Mouse (Mus musculus): ENCODE data around the gene Vasp. TPM values are rescaled to one million over a fixed set of nuclear protein-coding genes. Genes with fewer than 3 reads are reported as not detected.

Gene Vasp
- total RNA-seq, 4 experiments from 2014 or later, result 17.4 to 26.8 (median 19.5) TPM

DNA sequence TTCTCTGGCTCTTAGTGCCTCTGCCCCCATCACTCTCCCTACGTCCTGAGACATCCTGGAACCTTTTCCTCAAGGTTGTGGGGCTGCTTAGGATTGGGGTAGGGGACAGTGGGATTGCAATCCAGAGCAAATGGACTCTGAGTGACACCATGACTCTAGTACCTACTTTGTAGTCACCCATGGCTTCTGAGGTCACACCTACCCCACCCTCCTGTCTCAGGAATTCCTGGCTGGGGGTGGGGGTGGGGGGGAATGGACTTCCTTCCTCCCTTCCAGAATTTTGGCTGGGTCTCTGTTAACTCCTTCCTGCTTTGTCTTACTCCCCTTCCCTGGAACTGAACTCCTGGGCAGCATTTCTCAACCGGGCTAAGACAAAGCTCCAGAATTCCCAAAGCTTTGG is 58.2 kb downstream of the Vasp start:
- DNase-seq (ENCODE audit: low spot score in 2 of 2), result no peak

DNA sequence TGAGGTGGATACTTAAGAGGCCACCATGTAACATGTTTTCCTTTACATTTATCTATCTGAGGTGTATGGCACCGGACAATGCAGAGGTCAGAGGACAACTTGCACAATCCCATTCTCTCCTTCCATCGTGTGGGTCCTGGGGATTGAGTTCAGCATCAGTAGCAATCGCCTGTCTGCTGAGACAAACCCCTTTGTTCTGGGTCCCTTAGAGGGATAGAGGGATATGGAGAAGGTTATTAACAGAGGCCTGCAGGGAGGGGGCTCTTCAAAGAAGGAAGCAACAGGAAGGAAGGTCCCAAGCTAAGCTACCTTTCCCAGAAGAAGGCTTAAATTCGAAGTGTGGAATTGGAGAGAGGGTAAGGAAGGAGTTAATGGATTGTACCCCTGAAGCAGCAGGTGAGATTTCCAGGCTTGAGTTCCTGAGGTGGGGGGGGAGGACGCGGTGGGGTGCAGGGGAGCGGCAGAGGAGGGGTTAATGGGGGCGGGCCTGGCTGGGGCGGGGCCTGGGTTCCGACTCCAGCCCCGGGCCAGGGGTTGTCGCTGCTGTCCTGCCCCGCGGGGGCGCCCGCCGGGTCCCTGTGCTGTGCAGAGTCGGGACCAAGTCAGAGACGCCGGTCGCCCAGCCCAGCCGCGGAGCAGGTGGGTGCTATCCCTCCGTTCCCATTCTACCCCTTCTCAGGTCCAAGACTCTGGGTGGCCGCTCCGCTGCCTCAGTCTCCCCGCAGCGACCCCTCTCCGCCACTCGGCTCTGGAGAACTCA is 59.4 kb downstream of the Vasp start, which contains the start of gene Gpr4:
Gene Gpr4 (plus strand): TSS at position 543 of the 760 bp plus-strand sequence.
- DNase-seq (ENCODE audit: low spot score in 2 of 2), result no peak

DNA sequence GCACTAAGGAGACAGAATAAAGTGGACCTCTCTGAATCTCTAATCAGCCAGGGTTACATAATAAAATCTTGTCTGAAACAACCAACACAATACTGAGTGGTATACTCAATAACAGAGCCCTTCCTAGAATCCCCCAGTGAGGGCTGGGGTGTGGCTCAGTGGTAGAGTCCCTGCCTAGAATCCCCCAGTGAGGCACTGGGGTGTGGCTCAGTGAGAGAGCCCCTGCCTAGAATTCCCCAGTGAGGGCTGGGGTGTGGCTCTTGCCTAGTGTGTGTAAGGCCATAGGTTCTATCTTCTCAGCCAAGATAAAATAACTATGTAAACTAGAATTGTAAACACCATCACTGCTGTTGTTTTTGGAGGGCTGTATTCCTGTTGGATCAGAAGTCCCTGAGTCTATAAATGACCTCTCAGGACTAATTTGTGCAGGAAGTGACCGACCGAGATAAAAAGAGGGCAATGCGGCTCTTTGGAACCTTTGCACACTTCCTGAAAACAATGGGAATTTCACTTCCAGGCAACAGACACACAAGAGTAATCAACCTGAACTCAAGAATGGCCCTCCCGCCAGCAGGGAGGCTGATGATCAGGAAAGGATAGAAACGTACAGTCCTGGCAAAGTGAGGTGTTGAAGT is 60.5 kb downstream of the Vasp start:
- no peak for DNase-seq (ENCODE audit: low spot score in 2 of 2)

DNA sequence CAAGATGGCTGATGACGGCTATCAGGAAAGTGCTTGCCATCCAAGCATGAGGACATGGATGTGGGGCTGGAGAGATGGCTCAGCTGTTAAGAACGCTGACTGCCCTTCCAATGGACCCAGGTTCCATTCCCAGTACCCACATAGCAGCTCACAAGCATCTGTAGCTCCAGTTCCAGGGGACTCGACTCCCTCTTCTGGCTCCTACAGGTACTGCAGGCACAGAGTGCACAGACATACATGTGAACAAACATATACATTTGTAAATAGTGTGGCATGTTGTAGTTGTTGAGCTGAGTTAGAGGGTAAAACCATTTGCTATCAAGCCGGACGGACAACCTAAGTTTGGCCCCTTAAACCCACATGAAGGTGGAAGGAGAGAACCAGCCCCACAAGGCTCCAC is 61.6 kb downstream of the Vasp start:
- no peak for DNase-seq (ENCODE audit: low spot score in 2 of 2)

DNA sequence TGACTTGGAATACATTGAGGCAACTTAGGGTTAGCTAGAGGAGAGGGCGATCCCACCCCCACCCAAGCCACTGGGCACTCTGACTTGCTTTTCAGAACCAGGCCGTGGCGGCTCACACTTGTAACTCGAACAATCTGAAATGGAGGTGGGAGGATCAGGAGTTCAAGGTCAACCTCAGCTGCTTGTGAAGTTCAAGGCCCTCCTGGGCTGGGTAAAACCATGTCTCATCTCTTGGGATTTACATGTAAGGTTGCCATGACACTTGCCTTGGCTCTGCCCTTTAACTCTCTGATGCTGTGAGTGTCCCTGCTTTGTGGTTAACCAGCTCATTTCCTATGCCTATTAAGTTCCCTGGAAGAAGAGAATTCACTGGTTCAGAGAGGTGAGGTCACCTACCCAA is 62.1 kb downstream of the Vasp start:
- no peak for DNase-seq (ENCODE audit: low spot score in 2 of 2)

DNA sequence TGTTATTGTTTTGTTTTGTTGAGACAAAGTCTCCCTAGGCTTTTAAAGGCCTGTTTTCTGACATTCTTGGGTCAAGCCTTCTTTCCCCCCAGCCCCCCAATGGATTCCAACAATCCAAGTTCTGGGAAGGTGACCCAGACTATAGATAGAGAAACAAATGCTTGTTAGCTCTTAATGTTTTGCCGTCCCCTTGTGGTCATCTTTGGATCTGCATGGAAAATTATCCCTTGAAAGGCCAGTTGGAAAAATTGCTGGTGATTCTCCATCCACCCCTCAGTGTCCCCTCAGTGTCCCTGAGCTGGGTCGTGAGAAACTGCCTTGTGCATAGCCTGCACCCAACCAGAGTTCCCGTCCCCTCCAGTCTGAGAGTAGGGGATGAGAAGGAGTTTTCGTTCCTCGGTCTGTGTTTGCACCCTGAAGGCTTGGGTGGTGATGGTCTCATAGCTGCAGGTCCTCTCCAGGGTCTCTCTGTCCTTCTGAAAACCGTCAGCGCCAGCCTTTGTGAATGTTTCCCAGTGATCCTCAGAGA is 62.6 kb downstream of the Vasp start:
- peak in 1 of 2 experiments; percentile 33 for DNase-seq (ENCODE audit: low spot score in 2 of 2)

DNA sequence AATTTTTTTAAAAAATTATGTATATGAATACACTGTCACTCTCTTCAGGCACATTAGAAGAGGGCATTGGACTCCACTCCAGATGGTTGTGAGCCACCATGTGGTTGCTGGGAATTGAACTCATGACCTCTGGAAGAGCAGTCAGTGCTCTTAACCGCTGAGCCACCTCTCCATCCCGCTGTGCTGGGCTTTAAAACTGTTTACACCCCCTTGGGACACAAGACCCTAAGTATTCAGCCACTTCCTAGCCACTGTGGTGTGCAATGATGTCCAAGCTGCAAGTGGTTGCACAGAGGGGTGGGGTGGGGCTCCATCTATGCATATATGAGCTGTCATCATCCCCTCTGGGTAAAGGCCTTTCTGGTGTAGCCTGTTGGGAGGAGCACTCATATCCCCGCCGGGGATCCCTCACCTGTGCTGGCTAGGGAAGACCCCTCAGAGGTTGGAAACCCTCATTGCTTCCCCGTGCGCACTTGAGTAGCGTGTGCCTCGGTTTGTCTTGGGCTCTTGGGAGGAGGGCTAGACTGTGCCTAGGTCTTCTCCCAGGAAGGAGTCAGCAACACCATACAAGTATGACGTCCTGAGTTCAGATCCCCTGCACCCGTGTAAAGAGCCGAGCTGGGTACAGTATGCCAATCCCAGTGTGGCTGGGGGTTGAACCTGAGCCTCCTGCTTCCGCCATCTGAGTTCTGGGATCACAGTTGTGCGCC is 63.3 kb downstream of the Vasp start:
- DNase-seq (ENCODE audit: low spot score in 2 of 2), result no peak

Other genes starting within 250 kb of the Vasp start
- gene Foxa3, start 248.3 kb downstream of the Vasp start, total RNA-seq (2022), result not detected
- 100 to 1,000 TPM; 100 to 113 (median 109) TPM for gene Sympk, start 247.4 kb downstream of the Vasp start, total RNA-seq (2022)
- under 1 TPM in 2 of 4 experiments, not detected in 2; 0.41 to 0.61 TPM for gene Rsph6a, start 217.1 kb downstream of the Vasp start, total RNA-seq (2022)
- gene Dmwd, start 195.6 kb downstream of the Vasp start, total RNA-seq (2022), result 100 to 1,000 TPM; 136 to 144 (median 141) TPM
- 10 to 100 TPM; 35.6 to 55.8 (median 45.3) TPM for gene Dmpk, start 188.0 kb downstream of the Vasp start, total RNA-seq (2022)
- 1 to 10 TPM; 2.0 to 3.7 (median 3.6) TPM for gene Six5, start 177.2 kb downstream of the Vasp start, total RNA-seq (2022)
- under 1 TPM; 0.18 to 0.57 (median 0.31) TPM for gene Gm4969, start 153.4 kb downstream of the Vasp start, total RNA-seq (2022)
- gene Fbxo46, start 152.0 kb downstream of the Vasp start, total RNA-seq (2022), result 10 to 100 TPM; 13.3 to 15.1 (median 14.4) TPM
- 10 to 100 TPM; 18.6 to 20.9 (median 20.4) TPM for gene Qpctl, start 122.5 kb downstream of the Vasp start, total RNA-seq (2022)
- 10 to 100 TPM; 75.6 to 82.3 (median 78.2) TPM for gene Snrpd2, start 122.1 kb downstream of the Vasp start, total RNA-seq (2022)
- 1 to 10 TPM; 1.0 to 1.5 (median 1.2) TPM for gene Gipr, start 105.7 kb downstream of the Vasp start, total RNA-seq (2022)
- 100 to 1,000 TPM; 156 to 198 (median 171) TPM for gene Eml2, start 95.4 kb downstream of the Vasp start, total RNA-seq (2022)
- gene Gpr4, start 59.3 kb downstream of the Vasp start, total RNA-seq (2022), result 1 to 10 TPM; 1.3 to 2.7 (median 1.8) TPM
- 10 to 100 TPM; 33.8 to 45.7 (median 40.7) TPM for gene Opa3, start 43.5 kb downstream of the Vasp start, total RNA-seq (2022)
- gene Ppm1n, start 8.2 kb upstream of the Vasp start, total RNA-seq (2022), result under 1 TPM in 1 of 4 experiments, not detected in 3; 0.28 TPM
- gene Rtn2, start 10.8 kb upstream of the Vasp start, total RNA-seq (2022), result 10 to 100 TPM; 76.6 to 96.7 (median 85.4) TPM
- gene Fosb, start 38.2 kb upstream of the Vasp start, total RNA-seq (2022), result 10 to 100 TPM in 3 of 4 experiments, 1 to 10 TPM in 1; 5.4 to 13.8 (median 10.7) TPM
- 10 to 100 TPM; 41.9 to 47.8 (median 43.2) TPM for gene Ercc1, start 73.0 kb upstream of the Vasp start, total RNA-seq (2022)
- 10 to 100 TPM; 18.3 to 20.2 (median 19.0) TPM for gene Cd3eap, start 87.7 kb upstream of the Vasp start, total RNA-seq (2022)
- 1 to 10 TPM; 5.7 to 9.2 (median 8.1) TPM for gene Ppp1r13l, start 87.9 kb upstream of the Vasp start, total RNA-seq (2022)
- 10 to 100 TPM; 36.0 to 41.5 (median 37.7) TPM for gene Ercc2, start 110.2 kb upstream of the Vasp start, total RNA-seq (2022)
- 1 to 10 TPM; 3.7 to 8.4 (median 6.9) TPM for gene Klc3, start 132.3 kb upstream of the Vasp start, total RNA-seq (2022)
- gene Ckm, start 133.0 kb upstream of the Vasp start, total RNA-seq (2022), result 1 to 10 TPM in 1 of 4 experiments, under 1 TPM in 1, not detected in 2; 0.18 to 4.8 TPM
- 100 to 1,000 TPM in 1 of 4 experiments, 10 to 100 TPM in 3; 87.6 to 103 (median 95.0) TPM for gene Mark4, start 187.0 kb upstream of the Vasp start, total RNA-seq (2022)
- gene Exoc3l2, start 191.5 kb upstream of the Vasp start, total RNA-seq (2022), result under 1 TPM; 0.08 to 0.41 (median 0.38) TPM
- 1 to 10 TPM; 4.7 to 6.7 (median 5.9) TPM for gene Bloc1s3, start 236.6 kb upstream of the Vasp start, total RNA-seq (2022)
- gene Trappc6a, start 236.6 kb upstream of the Vasp start, total RNA-seq (2022), result 10 to 100 TPM; 17.1 to 25.2 (median 21.6) TPM
- gene Nkpd1, start 246.0 kb upstream of the Vasp start, total RNA-seq (2022), result under 1 TPM; 0.39 to 0.86 (median 0.77) TPM

All from layer of hippocampus, adult 8-10 months (tissue).